Comparison of ENCODE assay signal across 38 mouse cellular contexts in genomic region chr11:53620094-53620493, GRCm38 (mm10). TPM values are rescaled to one million over a fixed set of nuclear protein-coding genes. Genes with fewer than 3 reads are reported as not detected.
"Had no signal": no experiment of that assay in that cellular context is flagged by ENCODE, and none has a peak within 500 bp of the region (broad histone marks: within the 10 kb centered on the region; RNA-seq: fewer than 3 reads in every experiment).

No protein-coding gene starts in this region.

- ATAC-seq: forebrain, embryonic 13.5 days; forebrain, embryonic 14.5 days; forebrain, embryonic 15.5 days; forebrain, embryonic 16.5 days; forebrain, postnatal 0 days had no signal

- H3K4me2 ChIP-seq: embryonic facial prominence, embryonic 12.5 days; embryonic facial prominence, embryonic 13.5 days; embryonic facial prominence, embryonic 15.5 days; forebrain, embryonic 12.5 days; forebrain, embryonic 13.5 days; forebrain, embryonic 15.5 days had no signal

- H3K9ac ChIP-seq: embryonic facial prominence, embryonic 12.5 days; embryonic facial prominence, embryonic 13.5 days; embryonic facial prominence, embryonic 15.5 days; forebrain, embryonic 12.5 days; forebrain, embryonic 13.5 days; forebrain, embryonic 15.5 days; forebrain, postnatal 0 days had no signal

- H3K9me3 ChIP-seq: embryonic facial prominence, embryonic 10.5 days; embryonic facial prominence, embryonic 12.5 days; embryonic facial prominence, embryonic 13.5 days; embryonic facial prominence, embryonic 15.5 days; forebrain, embryonic 10.5 days; forebrain, embryonic 13.5 days; forebrain, embryonic 15.5 days had no signal

- H3K36me3 ChIP-seq: embryonic facial prominence, embryonic 10.5 days; embryonic facial prominence, embryonic 12.5 days; embryonic facial prominence, embryonic 13.5 days; embryonic facial prominence, embryonic 15.5 days; forebrain, embryonic 10.5 days; forebrain, embryonic 12.5 days; forebrain, embryonic 15.5 days had no signal

- H3K27ac ChIP-seq: embryonic facial prominence, embryonic 10.5 days; embryonic facial prominence, embryonic 12.5 days; embryonic facial prominence, embryonic 13.5 days; embryonic facial prominence, embryonic 15.5 days; forebrain, embryonic 10.5 days; forebrain, embryonic 12.5 days; forebrain, embryonic 13.5 days; forebrain, embryonic 15.5 days; gastrocnemius, adult 2 months; heart, adult 2 months had no signal

- H3K4me1 ChIP-seq: embryonic facial prominence, embryonic 12.5 days; embryonic facial prominence, embryonic 13.5 days; embryonic facial prominence, embryonic 15.5 days; forebrain, embryonic 12.5 days; forebrain, embryonic 13.5 days; forebrain, embryonic 15.5 days had no signal

- H3K27me3 ChIP-seq: embryonic facial prominence, embryonic 12.5 days; embryonic facial prominence, embryonic 13.5 days; embryonic facial prominence, embryonic 15.5 days; forebrain, embryonic 12.5 days; forebrain, embryonic 13.5 days; forebrain, embryonic 15.5 days had no signal

- H3K4me3 ChIP-seq: embryonic facial prominence, embryonic 10.5 days; embryonic facial prominence, embryonic 12.5 days; embryonic facial prominence, embryonic 13.5 days; embryonic facial prominence, embryonic 15.5 days; erythroblast, embryonic 14.5 days; forebrain, embryonic 10.5 days; forebrain, embryonic 12.5 days; forebrain, embryonic 13.5 days; forebrain, embryonic 15.5 days; gastrocnemius, adult 2 months; heart, adult 2 months had no signal

- DNase-seq: cerebellum, adult 9-10 months; cerebellum, adult 9-11 months; cerebellum, postnatal 10 days; cerebellum, postnatal 14 days; cerebellum, postnatal 36 days; embryo, embryonic 11 days; forebrain, postnatal 0 days; gastrocnemius, adult 2 months; gastrocnemius, postnatal 10 days; gastrocnemius, postnatal 14 days; gastrocnemius, postnatal 25 days; gastrocnemius, postnatal 36 days; heart, adult 11 months; heart, adult 18-20 months; heart, adult 2 months had no signal

RNA-seq across cellular contexts. Expression of gene Il4, which starts 1.6 kb away (rescaled TPM):
- total RNA-seq: forebrain, postnatal 0 days; gastrocnemius, adult 18-20 months; gastrocnemius, adult 2 months; gastrocnemius, adult 8-10 months; gastrocnemius, postnatal 10 days; gastrocnemius, postnatal 14 days; gastrocnemius, postnatal 25 days; gastrocnemius, postnatal 36 days; heart, adult 18-20 months; heart, adult 2 months; heart, adult 8-10 months had no signal
- polyA plus RNA-seq: cortical plate, adult 2 months; erythroblast, embryonic 14.5 days; frontal cortex, adult 2 months; gonadal fat pad, adult 2 months had no signal

RNA-seq across cellular contexts. Expression of gene Il13, which starts 14.4 kb away (rescaled TPM):
- total RNA-seq: common myeloid progenitor, adult 5-6 weeks; forebrain, postnatal 0 days; gastrocnemius, adult 18-20 months; gastrocnemius, adult 2 months; gastrocnemius, adult 8-10 months; gastrocnemius, postnatal 10 days; gastrocnemius, postnatal 14 days; gastrocnemius, postnatal 25 days; gastrocnemius, postnatal 36 days; gastrocnemius, postnatal 4 days; granulocyte monocyte progenitor cell, adult 5-6 weeks; heart, adult 18-20 months; heart, adult 2 months; heart, adult 8-10 months had no signal
- polyA plus RNA-seq: cortical plate, adult 2 months; embryonic facial prominence, embryonic 10.5 days; embryonic facial prominence, embryonic 11.5 days; embryonic facial prominence, embryonic 12.5 days; embryonic facial prominence, embryonic 13.5 days; embryonic facial prominence, embryonic 14.5 days; embryonic facial prominence, embryonic 15.5 days; erythroblast, embryonic 14.5 days; forebrain, embryonic 10.5 days; forebrain, embryonic 11.5 days; forebrain, embryonic 12.5 days; forebrain, embryonic 13.5 days; forebrain, embryonic 14.5 days; forebrain, embryonic 15.5 days; forebrain, embryonic 16.5 days; forebrain, postnatal 0 days; frontal cortex, adult 2 months; heart, adult 2 months had no signal
